Mouse (Mus musculus) megakaryocyte-erythroid progenitor cell, adult 5-6 weeks (primary cell): ENCODE results near the gene Cep112. TPM values are rescaled to one million over a fixed set of nuclear protein-coding genes. Genes with fewer than 3 reads are reported as not detected.

ENCODE experiments used
- ATAC-seq: replicated peaks from 2 replicates; pipeline ENCODE4 v1.8.0; 2016; ENCODE audit warnings: mild to moderate bottlenecking, inconsistent platforms; ENCODE audit not compliant: severe bottlenecking, poor library complexity, low FRiP score, low TSS enrichment
- total RNA-seq, 2 experiments: library from RNA; stranded (forward) in 1 of 2; stranded (reverse) in 1 of 2; fragments of 200-1000, 215-1000 nt in 1 of 2; fragments of >200 nt in 1 of 2; fragmentation: Nextera tagmentation in 1 of 2; gene quantifications; 2 replicates each; pipeline ENCODE4 v1.2.3; 2014 to 2017

Gene Cep112
- total RNA-seq, 2 experiments from 2014 or later, result 0.11 TPM; not detected in 1

DNA sequence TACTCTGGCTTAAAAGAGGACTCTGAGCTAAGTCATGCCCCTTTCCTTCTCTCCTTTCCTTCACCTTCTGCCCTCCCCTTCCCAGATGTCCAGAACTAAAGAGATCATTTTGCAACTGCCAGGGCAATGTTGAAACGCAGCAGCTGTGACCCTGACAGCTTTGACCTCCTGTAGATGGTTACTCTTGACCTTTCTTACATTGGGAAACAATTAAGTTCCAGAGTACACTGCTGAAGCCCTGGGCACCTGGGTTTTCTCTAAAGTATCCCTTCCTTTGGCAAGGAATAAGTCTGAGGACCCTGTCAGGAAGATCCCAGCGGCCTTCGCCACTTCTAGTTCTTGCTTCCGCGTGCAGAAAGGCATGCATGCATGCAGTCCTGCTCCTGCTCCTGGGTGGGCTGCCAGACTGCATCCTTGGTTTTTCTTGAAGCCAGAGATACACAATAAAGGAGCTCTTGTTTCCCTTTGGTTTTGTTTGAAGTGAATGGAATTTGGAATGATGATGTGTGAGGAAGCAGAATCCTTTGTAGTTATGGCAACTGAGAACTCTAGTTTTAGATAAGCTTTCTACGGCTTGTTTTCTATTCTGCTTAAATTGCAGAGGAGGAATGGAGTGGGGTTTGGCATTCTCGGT is 161.7 kb downstream of the Cep112 start:
- no peak for ATAC-seq

DNA sequence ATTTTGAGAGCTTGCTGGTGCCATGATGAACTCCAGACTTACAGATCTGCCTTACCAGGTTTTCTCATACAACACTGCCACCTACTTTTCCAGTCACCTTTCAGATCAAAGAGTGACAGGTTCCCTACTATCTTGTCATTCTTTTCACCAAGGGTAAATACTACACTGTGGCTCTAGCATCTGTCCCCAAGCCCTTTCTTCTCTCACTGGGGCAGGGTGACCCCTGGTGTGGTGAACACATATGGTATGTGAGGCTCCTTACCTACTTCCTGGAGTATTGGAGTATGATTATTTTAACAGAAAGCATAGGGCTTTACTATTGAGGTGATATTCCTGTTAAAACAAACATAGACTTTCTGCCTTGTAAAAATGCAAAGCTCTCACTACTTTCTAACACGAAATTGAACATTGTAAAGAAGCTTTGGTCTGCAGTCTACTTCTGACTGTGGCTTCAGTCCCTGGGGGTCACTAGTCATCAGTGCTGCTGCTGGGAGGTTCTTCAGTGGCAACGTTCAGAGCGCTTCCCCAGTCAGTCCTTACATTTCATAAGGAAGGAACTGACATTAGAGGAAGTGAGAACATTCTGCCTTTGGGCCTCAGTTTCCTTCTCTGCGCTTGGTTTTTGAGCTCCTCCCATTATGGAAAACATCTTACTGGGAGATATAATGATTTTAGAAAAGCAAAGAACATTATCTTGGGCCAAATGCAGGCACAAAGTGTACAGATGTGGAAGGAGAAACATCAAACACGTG is 168.4 kb downstream of the Cep112 start:
- ATAC-seq, result no peak

DNA sequence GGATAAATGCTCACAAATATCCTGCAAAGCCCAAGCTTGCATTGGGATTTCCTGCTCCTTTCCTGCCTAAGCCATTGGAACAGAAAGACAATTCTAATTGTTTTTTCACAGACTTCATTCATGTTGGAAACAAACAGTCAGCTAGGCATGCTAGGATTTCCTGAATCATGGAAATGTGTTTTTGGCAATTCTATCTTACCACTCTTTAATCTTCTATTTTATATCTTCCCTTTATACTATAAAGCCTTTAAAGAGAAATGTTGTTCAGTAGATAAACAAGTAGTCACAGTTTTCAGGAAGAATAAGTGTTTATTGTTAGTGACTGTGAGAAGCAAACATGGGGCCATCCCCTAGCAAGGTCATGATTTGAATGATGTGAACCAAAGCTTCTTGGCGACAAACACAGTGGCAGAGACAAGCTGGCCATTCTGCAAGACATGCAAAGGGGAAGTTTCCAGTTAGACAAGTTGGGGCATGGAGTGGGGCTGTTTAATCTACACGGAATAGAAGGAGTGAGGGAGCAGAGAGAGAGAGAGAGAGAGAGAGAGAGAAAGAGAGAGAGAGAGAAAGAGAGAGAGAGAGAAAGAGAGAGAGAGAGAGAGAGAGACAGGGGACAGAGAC is 169.1 kb downstream of the Cep112 start:
- no peak for ATAC-seq

DNA sequence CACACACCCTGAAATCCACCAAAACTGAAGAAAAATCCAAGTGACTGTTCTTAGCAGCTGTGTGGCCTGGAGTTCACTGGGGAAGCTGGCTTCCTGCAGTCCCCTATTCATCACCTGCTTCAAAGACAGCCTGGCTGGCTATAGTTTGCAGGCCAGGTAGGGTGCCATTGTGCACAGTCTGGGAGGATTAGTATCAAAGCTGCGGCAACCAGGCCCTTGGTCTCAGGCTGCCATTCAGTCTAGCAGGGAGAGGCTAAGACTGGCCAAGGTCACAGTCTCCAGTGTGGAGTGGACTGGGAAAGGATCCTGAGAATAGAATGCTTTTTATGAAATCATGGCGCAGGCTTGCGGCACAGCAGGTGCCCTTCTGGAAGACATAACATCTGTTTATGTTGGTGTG is 180.3 kb downstream of the Cep112 start:
- ATAC-seq, result no peak

- ATAC-seq, result no peak
Observed at GRCm38 (mm10) chr11:108606036-108606435, 181.0 kb downstream of the Cep112 start.

GRCm38 (mm10) chr11:108606836-108607235 is 181.8 kb downstream of the Cep112 start:
- ATAC-seq, result no peak

DNA sequence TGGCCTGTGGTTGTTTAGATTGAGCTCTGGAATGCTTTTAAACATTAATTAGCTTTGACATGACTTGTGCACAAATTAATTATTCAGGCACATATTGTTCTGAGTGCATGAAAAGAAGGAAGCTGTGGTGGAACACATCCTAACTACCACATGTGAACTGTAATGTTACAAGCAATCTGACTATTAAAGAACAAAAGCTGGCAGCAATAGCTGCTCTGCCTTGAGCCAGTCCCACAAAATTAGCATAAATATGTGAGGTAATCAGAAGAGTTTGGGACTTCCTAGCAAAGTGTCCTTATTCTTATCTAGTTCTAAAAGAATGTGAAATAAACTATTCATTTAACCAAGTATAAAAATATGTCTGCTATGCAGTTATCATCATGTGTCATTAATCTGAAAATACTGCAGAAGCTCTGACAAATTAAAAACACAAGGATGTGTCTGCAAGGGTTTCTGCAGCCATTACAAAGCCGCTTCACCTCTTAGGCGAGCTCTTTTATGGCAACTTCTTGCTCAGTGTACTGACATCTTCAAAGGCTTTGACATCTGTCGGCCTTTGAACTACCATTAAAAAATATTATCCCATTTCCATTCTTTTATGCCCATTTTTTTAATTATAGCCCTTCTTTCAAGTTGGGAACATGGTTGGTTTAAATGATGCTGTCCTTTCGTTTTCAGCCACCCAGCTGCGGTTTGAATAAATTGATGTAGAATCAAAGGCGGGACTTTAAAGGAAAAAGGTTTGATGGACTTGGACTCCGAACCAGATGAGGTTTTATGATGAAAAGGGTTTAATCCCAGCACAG is 195.8 kb downstream of the Cep112 start:
- ATAC-seq, result no peak

- ATAC-seq, result no peak
Observed at GRCm38 (mm10) chr11:108621434-108621901, 196.5 kb downstream of the Cep112 start.

DNA sequence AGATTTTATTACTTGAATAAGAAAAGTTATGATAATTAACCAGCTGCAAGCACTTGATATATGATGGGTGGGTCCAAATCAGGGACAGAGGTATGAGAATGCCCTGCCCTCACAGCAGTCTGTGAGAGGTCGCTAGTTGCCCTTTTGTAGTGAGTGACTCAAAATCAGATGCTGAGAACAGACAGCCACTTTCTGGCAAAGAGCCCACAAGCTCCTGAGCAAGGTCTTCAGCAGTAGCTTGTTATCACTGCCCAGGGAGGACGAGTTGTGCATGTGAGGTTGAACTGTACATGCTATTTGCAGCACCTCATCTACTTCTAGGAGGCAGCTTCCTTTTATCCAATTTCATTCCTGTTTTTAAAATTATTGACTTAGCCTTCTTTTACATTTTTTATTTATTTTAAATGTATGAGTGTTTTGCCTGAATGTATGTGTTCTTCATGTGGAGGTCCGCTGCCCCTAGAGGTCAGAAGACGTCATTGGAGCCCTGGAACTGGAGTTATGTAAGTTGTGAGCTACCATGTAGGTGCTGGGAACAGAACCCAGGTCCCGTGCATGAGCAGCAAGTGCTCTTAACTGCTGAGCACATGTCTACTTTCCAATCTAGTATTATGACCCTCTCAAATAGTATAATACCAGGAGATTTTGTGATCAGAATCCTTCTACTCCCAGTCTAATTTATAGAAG is 200.7 kb downstream of the Cep112 start:
- no peak for ATAC-seq

GRCm38 (mm10) chr11:108637780-108638179 is 212.8 kb downstream of the Cep112 start:
- ATAC-seq, result no peak

DNA sequence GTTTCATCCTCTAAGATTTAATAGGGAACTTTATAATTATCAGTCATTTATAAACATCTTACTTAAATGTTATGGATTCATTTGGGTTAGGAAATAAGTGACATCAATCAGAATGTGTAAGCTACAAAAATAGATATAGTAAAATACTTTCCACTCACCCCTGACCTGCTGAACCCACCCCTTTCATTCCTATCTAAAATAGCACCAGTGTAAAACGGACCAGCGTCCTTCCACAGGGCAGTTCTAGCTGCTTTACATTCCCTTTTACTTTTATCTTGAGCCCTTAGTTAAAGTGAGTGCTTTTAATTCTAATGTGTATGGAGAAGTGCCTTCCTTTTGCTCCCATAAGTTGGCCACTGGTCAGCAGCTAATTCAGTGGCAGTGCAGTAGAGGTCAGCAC is 230.6 kb downstream of the Cep112 start:
- no peak for ATAC-seq

DNA sequence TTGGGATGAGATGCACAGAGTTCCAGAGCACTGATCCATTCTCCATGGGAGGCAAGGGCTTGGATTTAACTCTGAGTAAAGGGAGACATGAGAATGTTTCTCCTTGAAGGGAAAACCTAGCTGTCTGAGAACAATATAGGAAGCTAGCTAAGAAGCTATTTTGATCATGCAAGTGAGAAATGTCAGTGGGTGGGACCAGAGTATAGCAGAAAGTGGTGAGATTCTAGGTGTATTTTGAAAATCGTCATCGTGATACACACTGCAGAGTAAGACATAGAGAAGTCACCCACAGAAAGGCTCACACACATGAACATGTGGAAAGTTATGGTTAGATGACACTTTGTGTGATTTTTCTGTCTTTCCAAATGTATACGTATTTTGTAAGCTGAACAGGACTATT is 257.0 kb downstream of the Cep112 start:
- no peak for ATAC-seq

DNA sequence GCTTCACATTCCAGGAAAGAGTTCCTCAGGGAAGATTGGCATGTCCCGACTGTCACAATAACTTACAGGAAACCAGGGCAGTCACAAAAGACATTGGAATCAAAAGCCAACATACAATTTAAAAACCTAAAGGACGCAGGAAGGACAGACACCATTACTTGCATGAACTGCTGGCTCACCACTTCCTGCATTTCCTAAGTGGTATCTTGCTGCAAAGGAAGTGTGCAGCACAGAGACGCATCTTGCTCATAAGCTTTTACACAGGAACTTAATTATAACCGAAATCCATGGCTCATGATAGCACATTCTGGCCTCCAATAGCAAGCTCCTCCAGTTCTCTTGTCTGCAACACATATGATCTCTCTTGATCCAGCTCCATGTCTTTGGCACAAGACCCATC is 271.6 kb downstream of the Cep112 start:
- ATAC-seq, result no peak

DNA sequence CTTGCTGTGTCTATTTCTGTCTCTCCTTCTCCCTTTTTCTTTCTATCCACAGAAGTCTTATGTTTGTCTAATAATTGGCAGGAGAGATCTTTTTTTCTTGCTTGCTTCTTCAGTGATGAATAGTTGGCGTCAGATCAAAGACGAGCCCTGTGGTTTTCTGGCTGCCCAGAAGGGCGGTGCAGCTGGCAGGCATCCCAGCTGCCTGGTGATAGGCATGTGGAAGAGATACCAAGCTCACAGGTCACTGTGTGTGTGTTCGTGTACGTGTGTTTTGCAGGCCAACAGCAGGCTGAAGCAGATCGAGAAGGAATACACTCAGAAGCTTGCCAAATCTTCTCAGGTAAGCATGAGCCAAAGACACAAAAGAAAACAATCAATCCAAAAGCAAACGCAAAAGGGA is 327.3 kb downstream of the Cep112 start:
- peak; percentile 98 for ATAC-seq

GRCm38 (mm10) chr11:108752765-108753164 is 327.8 kb downstream of the Cep112 start:
- ATAC-seq, result no peak

DNA sequence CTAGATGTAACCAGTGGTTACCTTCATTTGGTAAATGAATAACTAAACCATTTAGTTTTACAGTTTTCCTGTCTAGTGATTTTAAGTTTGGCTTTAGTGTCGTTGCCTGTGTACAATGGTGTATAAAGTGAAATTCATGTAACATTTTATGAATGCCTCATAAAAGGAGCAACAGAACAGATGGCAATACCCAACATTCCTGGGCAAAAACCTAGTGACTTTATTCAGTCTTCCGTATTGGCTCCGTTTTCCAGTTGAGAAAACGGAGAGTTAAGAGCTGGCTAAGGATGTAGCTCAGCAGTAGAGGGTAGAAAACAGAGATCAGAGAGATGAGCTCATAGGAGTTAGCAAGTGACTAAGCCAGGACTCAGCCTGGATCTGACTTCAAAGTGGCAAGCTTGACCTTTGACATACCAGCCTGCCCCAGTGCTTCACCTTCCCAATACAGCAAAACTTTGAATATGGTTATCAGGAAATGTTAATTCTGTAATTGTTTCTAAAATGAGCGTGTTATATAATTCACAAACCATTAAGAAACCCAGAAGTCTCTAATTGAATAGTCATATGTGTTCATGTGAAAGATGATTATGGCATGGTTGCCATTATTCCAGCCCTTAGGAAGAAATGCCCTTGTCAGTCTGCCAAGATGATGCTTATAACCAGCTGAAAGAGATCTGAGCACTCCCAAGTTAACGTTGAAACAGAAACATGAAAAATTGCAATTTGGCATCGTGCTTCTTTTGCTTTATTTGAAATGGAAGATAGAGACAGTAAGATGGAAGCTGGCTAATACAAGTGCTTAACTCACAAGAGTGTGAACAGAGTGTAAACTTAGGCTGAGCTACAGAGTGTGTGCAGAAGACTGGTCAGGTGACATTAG is 328.6 kb downstream of the Cep112 start:
- no peak for ATAC-seq

DNA sequence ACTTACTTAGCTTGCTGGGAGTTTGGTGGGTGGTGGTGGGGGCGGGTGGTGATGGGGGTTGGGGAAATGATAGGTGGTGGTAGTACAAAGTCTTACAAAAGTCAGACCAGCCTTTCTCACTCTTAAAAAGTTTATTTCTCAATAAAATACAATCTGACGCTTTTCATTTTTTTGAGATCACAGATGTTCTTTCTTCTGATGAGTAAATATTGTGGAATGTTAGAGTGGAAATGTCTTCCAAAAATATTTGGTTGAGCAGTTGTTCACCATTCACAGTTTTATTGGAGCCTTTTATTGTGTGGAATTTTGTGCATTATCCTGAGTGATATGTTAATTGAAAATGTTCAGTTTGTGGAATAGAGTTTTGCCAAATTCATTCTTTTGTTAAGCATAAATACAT is 332.2 kb downstream of the Cep112 start:
- no peak for ATAC-seq

DNA sequence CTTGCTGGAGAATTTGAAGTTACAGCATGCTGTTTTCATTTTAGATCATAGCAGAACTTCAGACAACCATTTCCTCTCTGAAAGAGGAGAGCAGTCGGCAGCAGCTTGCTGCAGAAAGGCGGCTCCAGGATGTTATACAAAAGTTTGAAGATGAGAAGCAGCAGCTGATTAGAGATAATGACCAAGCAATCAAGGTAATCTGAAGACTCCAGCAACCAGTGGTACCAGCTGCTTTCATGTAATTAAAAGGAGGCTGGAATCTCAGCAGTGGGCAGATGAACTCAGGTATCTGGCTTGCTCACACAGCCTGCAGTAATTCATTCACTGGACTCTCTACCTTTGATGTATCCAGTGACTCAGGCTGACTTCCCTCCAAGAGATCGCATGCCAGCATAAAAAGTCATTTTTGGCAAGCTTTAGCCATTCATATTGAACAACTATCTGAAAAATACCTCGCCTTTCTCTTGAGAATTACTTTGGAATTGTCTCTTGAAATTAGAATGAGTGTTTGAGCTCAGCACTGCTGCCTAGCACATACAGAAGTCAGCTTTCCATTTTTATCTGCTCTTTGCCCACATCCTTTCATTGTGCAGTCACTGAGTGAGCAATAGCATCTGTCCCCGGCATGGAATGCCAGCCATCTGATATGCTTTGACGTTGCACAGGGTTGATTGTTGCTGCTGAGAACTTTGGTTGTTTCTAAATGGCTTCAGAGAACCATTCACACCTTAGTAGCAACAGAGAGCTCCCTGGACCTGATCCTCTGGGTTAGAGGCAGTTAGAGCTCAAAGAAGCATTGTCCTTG is 332.8 kb downstream of the Cep112 start:
- no peak for ATAC-seq
